Mouse (Mus musculus): ENCODE measurements around the gene Tbcb. TPM values are rescaled to one million over a fixed set of nuclear protein-coding genes. Genes with fewer than 3 reads are reported as not detected.
"Not testable (repeated sequence)": the region's sequence is repeated elsewhere in the genome, so short reads cannot be mapped to it uniquely, and the experiment has no call there.

Gene Tbcb
- total RNA-seq, 2 experiments from 2014 or later, result 128 to 131 TPM

DNA sequence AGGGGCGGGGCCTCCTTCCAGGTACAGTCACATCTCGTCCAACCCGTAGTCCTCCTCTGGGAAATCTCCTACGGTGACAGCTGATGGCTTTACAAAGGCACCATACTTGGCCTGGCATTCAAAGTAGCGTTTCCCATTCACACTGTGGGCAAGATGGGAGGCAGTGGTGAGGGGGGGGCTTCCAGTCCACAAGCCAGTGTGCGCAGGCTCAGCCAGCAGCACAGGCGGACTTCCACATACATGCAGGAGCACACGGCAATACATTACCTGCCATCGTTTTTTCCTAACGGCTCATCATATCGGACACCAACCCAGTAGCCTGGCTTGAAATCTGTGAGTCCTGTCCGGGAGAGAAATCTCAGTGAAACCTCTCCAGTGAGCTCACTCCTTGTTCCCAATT, 7.9 kb downstream of the Tbcb start:
- DNase-seq (ENCODE audit: low spot score in 2 of 2), result no peak

DNA sequence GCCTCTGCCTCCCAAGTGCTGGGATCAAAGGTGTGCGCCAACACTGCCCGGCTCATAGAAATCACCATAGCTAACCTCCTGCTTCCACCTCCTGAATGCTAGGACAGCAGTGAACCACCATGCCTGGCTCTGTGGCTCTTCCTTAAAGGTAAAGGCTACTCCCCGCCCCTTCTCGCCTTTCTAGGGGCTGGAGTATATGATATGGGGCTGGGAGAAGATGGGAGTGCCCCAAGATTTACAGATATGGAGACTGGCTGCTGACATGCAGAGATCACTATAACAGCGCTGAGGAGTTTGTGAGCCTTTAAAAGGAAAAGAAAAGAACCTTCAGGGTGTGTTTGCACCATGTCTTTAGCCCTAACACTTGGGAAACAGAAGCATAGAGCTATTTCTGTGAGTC, 9.9 kb downstream of the Tbcb start:
- DNase-seq (ENCODE audit: low spot score in 2 of 2), result no peak

DNA sequence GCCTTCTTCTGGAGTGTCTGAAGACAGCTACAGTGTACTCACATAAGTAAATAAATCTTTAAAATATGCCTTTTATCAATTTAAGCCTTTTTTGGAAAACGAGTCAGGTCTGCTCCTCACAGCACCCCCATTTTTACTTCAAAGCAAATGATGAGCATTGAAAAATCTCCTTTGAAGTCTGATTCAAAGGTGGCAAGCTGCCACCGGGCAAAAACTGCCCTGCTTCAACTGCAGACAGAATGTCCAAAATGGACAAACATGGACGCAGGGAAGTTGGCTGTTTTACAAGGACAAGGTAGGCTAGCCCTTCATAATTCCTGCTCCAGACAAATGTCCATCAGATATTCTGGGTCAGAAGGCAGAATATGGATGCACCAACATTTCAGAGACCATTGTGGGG, 10.6 kb downstream of the Tbcb start:
- DNase-seq (ENCODE audit: low spot score in 2 of 2), result no peak

DNA sequence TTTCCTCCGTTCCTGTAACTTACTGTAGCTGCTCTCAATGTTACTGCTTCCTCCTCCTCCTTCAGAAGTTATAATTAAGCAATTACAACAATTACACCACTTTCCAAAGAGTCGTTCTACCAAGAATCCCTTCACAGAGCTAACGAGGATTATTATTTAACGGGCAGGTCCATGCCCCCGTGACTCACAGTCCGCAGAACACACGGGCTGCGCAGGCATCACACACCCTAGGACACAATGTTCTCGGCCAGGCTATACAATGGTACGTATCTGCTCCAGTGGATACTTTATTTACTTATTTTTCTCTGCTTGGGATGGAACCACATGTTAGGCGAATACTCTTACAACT, 12.1 kb downstream of the Tbcb start:
- DNase-seq (ENCODE audit: low spot score in 2 of 2), result no peak

DNA sequence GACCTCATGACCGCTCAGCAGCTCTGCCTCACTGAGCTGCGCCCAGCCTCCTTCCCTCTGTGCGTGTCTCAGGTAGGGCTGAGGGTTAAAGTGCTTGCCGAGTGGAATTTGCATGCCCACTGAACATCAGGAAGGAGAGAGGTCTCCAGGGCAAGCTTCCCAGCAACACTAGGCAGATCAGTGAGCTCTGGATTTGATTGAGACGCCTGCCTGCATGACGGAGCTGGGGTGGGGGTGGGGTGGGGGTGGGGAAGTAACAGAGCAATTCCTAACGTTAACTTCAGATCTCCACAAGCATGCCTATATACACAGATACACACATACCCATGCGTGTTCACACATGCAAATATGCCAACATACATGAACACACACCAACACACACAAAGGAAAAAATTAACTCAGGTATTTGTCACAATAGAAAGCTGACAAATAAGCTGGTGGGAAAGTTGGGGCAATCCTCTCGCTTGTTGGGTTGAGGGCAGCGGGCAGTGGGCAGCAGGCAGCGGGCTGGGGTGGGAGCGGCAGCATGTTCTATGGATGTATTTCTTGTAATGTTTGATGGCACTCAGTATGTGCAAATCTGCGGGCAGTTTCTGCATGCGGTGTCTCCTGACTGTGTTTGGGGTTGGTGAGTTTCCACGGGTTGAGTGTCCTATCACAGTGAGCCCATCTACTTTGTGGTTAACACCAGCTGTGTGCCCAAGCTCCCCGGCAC, 12.6 kb downstream of the Tbcb start:
- DNase-seq (ENCODE audit: low spot score in 2 of 2), result peak in 1 of 2 experiments; percentile 52

DNA sequence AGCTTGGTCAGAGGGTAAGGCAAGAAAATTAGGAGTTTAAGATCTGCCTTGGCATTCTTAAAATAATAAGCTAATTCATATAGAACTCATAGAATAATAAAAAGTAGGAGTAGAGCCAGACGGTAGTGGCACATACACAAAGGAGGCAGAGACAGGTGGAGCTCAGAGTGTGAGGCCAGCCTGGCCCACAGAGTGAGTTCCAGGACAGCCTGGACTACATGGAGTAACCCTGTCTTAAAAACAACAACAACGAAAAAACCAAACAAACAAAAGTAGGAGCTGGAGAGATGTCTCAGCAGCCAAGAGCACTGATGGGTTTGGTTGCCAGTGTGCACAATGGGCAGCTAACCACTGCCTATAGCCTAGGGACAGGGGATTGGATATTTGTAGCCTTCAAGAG, 14.8 kb downstream of the Tbcb start:
- DNase-seq (ENCODE audit: low spot score in 2 of 2), result no peak

DNA sequence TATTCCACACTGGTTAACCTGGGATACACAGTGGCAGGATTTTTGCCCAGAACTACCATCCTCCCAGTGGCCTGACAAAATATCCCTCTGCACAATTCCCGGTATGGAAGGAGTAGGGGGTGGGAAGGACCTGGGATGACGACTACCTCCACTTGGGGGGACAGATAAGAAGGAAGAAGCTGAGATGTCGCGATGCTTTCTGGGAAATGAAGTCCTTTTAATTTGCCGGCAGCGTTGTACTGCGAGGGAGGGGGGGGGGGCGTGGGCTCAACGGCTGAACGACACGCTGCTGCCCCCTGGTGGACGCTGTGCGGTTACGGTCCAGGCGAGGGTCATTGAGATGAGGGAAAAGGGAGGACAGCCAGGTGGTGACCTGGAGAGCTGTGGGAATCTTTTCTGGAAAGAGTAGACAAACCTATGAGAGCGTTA, 15.3 kb downstream of the Tbcb start:
- DNase-seq (ENCODE audit: low spot score in 2 of 2), result peak; percentile 43 to 73

DNA sequence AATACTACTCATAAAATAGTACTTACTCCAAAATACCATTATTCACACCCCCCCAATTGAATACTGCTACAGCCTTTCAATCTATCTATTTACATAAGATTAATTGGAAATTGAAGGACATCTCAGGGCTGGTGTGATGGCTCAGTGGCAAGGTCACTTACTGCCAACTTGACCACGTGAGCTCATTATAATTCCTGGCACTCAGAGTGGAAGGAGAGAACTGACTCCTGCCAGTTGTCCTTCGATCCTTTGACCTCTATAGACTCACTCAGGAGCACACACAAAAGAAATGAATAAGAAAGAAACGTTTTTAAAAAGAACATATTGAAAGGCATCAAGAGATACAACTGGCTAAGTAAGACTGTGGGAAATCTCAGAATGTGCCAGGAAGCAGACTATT, 16.2 kb downstream of the Tbcb start:
- no peak for DNase-seq (ENCODE audit: low spot score in 2 of 2)

DNA sequence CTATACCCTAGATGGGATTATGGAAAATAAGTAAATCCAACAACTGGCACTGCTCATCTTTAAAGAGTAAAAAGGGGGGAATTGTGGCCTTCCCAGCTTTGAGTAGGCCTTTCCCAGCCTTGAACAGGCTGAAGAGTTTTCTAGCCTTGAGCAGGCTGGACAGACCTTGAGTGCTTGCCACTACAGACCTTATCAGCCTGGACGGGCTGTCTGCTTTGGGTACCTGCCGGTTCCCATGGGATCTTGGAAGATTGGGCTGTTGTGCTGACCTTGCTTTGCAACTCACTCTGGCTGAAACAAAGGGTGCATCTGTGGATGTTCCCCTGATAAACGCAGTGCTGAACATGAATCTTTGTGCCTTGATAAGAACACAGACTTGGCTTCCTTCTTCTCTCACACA, 18.2 kb downstream of the Tbcb start:
- no peak for DNase-seq (ENCODE audit: low spot score in 2 of 2)

DNA sequence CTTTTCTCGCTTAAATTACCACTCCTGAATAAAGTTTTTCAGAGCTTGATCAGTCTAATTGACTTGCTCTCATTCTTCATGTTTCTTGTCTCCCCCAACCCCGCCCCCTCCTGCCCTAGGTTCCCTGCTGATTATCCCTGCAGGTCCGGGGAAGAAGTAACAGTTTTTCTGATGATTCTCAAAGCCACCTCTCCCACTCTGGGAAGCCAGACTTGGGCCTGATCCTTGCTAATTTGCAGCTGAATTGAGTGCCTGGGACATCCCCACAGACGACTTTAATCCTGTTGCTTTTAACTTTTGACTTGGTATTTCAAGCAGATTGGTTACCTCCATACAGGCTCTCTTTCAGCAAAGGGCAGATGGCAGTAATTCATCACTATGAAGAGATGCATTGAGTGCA, 21.0 kb downstream of the Tbcb start:
- DNase-seq (ENCODE audit: low spot score in 2 of 2), result no peak

DNA sequence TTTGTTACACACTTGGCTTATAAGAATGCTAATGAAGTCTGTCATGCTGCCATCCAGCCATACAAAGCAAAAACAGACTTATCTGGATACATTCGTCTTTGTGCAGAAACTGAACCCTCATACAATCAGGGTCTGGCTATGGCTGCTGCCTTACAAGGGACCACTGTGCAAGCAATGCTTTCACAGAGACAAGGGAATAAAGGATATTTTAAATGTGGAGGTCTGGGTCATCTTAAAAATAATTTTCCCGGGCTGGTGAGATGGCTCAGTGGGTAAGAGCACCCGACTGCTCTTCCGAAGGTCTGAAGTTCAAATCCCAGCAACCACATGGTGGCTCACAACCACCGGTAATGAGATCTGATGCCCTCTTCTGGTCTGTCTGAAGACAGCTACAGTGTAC, 25.7 kb downstream of the Tbcb start:
- DNase-seq (ENCODE audit: low spot score in 2 of 2), result not testable (repeated sequence)

DNA sequence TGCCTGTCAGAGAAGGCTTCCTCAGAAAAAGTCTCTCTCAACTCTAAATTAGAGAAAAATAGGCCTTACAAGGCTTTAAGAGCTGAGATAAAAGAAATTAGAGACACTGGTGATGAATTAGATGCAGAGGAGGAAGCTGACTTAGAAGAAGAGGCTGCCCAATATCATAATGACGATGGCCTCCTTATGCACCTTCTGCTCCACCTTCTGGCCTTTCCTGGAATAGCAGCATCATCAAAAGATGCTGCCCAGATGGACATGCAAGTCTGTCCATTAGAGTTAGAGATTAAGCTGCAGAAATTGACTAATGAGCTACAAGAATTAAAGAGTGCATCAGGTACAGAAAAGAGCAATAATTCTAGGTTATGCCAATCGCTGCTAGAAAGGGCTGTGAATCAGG, 26.7 kb downstream of the Tbcb start:
- DNase-seq (ENCODE audit: low spot score in 2 of 2), result peak in 1 of 2 experiments; percentile 59

DNA sequence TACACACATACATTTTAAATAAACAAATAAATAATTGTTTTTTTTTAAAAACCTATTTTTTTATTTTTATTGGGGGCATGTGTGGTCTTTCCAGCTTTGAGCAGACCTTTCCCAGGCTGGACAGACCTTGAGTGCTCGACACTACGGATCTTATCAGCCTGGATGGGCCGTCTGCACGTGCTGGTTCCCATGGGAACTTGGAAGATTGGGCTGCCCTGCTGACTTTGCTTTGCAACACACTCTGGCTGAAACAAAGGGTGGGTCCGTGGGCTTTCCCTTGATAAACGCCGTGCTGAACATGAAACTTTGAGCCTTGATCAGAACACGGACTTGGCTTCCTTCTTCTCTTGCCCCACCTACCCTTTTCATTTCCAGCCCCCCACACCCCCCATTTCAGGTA, 27.7 kb downstream of the Tbcb start:
- no peak for DNase-seq (ENCODE audit: low spot score in 2 of 2)

DNA sequence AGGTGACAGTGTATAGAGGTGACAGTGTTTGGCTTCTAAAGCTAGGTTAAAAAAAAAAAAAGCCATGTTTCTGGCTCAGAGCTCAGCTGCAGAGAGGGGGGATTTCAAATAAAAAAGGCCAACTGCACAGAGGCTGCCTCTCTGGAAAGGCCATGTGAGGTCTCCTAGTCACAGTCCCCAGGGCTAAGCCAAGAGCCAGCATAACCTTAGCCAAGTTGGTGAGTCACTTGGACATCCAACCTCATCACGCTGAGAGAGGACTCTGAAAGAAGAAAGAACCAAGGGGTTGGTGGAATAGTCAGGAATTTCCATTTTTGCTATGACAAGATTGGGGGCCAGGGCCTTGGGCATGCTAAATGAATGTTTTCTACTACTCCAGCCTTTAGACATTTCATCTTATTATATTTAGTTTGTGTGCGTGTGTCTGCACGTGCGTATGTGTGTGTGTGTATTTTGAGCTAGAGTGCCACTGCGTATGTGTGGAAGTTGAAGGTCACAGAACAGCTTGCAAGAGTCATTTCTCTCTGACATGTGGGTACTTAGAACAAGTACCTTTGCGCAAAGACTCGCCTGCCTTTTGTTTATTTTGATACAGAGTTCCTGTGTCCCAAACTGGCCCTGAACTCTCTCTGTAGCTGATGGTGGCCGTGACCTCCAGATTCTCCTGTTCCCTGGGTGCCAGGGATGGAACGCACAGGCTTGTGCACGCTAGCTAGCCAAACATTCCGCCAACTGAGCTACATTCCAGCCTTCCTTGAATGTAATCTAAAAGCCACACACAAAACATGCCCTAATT, 29.0 kb downstream of the Tbcb start:
- no peak for DNase-seq (ENCODE audit: low spot score in 2 of 2)

DNA sequence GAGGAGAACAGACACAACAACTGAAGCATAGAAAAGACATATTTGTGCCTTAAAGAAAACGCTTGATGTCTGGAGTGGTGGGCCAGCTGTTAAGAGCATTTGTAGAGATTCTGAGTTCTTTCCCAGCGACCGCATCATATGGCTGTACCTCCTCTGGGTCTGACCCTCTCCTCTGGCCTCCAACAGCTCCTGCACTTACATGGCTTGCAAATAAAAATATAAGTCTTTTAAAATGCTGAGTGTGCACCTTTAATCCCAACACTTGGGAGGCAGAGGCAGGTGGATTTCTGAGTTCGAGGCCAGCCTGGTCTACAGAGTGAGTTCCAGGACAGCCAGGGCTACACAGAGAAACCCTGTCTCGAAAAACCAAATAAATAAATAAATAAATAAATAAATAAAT, 31.4 kb downstream of the Tbcb start:
- DNase-seq (ENCODE audit: low spot score in 2 of 2), result not testable (repeated sequence)

DNA sequence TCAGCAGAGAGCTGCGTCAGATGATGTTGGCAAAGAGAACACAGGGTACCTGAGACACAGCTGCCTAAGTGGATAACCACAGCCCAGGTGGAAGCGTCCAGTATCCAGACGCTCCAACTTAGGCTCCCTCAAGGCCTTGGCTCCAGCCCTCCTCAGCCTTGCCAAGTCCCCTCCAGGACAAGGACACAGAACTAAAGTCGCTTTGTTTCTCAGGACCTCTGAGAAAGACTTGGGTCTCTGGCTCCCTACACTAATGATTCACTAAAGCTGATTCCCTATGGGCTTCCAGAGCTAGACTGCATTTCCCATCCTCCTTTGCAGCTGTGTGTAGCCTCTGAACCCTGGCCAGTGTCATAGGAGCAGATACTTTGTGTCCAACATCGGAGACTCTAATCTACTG, 31.9 kb downstream of the Tbcb start:
- no peak for DNase-seq (ENCODE audit: low spot score in 2 of 2)

DNA sequence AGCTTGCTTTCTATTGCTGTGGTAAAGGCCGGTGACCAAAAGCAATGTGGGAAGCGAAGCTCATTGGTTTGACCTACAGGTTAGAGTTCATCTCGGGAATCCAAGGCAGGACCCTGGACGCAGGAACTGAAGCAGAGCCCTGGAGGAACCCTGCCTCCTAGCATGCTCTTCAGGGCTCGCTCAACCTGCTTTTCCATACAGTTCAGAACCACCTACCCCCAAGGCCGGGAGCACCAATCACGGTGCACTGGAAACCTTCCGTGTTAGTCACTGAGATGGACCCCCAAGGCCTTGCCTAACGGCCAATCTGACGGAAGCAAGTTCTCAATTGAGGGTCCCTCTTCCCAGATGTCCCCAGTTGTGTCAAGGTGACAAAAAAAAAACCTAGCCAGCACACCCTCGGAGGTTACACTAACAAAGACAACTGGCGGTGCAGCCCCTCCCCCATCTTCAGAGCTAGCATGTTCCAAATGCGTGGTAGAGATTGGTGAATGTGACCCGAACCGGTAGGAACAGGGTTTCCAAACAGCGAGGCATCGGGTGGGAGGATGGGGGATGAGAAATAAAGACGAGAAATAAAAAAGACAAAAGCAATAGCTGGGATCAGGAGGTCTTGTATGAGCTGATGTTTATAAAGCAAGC, 32.5 kb downstream of the Tbcb start:
- no peak for DNase-seq (ENCODE audit: low spot score in 2 of 2)

DNA sequence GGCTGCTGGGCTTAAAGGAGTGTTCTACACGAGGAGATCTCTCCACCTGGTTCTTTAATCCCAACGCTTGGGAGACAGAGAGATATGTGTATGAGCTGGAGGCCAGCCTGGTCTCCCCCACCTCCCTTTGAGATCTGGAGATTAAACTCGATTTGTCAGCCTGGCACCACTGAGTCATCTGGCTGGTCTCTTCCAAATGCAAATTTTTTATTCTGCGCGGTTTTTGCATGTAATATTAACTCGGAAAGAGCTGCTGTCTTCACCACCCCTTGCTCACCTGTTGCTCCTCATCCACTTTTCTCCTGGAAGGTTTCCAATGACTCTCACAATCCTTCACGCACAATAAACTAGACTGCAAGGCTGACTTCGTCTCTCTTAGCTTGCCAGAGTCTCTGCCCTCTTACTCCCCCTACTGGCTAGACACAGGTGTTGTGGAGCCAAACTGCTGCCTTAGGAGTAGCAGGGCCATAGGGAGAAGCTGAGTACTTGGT, 33.5 kb downstream of the Tbcb start, which contains the start of gene Capns1:
Gene Capns1 (minus strand): TSS at position 331 of the 491 bp plus-strand sequence.
- DNase-seq (ENCODE audit: low spot score in 2 of 2), result peak in 1 of 2 experiments; percentile 70

DNA sequence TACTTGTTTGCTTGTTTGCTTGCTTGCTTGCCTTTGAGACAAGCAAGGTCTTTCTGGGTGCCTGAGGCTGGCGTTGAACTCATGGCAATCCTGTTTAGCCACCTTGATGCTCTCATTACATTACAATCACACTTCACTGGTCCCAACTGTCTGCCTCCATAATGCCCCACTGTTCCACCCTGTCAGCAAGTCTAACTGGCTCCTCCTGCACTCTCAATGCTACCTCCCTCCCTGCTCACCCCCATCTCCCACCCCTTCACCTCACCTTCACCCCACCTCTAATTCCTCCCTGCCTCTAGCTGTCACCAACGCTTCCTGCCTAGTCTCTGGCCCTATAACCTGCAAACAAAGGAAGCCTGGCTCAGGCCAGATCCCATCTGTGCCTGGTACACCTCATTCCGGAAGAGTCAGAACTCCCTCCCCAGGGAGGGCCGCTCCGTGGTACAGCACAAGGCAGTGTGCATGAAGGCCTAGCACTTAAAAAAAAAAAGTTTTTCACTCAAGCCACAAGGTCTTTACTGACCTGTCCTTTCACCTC, 34.4 kb downstream of the Tbcb start:
- no peak for DNase-seq (ENCODE audit: low spot score in 2 of 2)

DNA sequence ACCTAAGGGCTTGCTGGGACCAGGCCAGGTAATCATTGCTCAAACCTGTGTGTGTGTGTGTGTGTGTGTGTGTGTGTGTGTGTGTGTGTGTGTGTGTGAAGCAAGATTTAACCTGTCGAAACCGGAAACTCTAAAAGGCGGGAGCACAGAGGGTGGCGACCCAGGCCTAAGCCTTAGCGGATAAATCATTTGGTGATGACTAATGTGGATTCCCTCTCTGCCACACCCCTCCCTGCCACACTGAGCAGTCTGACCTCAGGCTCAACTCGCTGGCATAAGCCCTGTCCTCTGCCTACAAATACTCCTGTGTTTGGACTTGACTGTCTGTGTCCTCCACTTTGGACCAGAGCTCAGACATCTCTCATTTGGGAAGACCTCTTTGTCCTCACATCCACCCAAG, 35.9 kb downstream of the Tbcb start:
- no peak for DNase-seq (ENCODE audit: low spot score in 2 of 2)

DNA sequence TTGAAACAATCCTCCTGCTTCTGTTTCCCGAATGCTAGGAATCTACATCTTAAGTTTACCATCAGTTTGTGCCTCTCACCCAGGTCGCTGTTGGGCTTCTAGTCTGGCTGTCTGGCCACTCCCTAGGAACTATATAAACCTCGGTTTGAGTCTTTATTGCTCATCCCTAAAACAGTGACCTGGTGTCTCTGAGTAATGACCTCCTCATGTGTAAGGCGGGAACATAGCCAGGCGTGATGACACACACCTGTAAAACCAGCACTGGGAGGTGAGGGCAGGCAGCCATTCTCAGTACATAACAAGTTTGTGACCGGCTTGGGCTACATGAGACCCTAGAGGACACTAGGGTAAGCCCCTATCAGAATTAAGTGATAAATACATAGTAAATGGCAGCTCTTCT, 36.6 kb downstream of the Tbcb start:
- DNase-seq (ENCODE audit: low spot score in 2 of 2), result no peak

DNA sequence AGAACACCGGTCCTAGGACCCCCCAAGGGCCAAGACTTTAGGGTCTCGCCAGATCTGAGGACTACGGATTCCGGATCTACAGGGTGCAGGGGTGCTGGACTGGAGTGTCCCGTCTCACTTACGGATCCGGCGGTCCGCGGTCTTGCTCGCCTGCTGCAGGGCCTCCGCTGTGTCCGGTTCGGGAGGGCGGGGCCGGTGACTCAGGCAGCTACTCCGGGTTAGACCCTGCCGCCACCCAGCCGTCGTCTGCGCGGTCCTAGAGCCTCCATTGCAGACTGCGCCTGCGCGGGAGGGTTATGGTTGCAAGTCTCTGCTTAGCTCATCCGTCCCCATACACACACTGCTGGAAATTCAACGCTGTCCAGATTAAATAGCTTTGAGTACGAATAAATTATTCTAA, 37.2 kb downstream of the Tbcb start:
- DNase-seq (ENCODE audit: low spot score in 2 of 2), result peak; percentile 92 to 96

Data from layer of hippocampus, adult 18-20 months (tissue).